Mouse (Mus musculus): ENCODE data around the gene Ube2z. TPM values are rescaled to one million over a fixed set of nuclear protein-coding genes. Genes with fewer than 3 reads are reported as not detected.

Ube2z gene
- polyA plus RNA-seq, 1 experiment from 2014 or later = 29.1 TPM

DNA sequence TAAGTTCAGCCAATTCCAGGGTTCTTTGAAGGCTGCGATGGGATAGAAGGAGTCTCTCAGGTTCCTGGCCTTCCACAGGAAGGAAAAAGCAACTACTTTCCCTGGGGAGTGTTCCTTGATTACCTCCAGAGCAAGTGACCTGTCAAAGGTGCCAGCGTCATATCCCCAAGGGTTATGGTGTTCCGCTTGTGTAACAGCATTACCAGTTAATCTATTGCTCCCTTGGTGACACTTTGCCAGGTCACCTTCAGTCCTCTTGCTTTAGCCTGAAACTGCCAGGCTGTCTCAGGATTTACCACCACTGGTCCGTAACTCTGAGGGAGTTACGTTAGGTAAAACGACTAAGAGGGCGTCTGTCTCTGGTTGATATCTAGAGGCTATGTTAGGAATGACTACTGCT is 5.2 kb upstream of the Ube2z start:
- ATAC-seq (replicated peaks; ENCODE audit: extremely low read depth, insufficient read depth, low FRiP score) = no peak
- Histone ChIP-seq H3K27me3 (ENCODE audit: control insufficient read depth, insufficient read depth, low read length) (no peaks in the 10 kb centered on the region), H3K9me3 (replicated peaks; ENCODE audit: control insufficient read depth, low read length) (no peaks in the 10 kb centered on the region), H3K9ac (ENCODE audit: low read length) (no peak overlapping the region), H3K36me3 (ENCODE audit: control insufficient read depth, insufficient read depth) (peaks cover 17% of the 10 kb centered on the region), H3K4me2 (ENCODE audit: low read depth, low read length) (no peak overlapping the region), H3K27ac (ENCODE audit: low read length) (no peak overlapping the region), H3K4me3 (ENCODE audit: low read length) (no peak overlapping the region), H3K4me1 (ENCODE audit: control insufficient read depth, insufficient read depth, low read length) (peaks cover 12% of the 10 kb centered on the region)
- WGBS = 82% methylated on average over 7 of the region's 7 CpGs

DNA sequence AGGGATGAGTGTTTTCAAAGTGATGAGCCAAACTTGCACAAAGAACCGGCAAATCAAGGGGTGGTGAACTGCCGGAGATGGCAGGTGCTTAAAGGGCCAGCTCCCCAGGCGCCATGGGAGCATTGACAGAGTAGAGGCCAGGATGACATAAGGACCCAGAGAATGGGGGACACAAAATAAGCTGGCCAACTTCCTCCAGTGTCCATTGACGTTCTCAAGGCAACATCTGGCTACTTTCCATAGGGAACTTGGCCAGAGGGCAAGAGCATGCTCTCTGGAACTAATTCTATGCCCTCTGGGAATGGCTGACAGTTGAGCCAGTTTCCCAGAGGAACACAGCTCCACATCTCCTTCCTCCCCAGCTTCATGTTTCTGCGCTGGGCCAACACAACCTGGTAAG is 3.0 kb upstream of the Ube2z start:
- Histone ChIP-seq H3K9ac (ENCODE audit: low read length) (no peak overlapping the region), H3K27ac (ENCODE audit: low read length) (no peak overlapping the region), H3K36me3 (ENCODE audit: control insufficient read depth, insufficient read depth) (peaks cover 16% of the 10 kb centered on the region), H3K4me1 (ENCODE audit: control insufficient read depth, insufficient read depth, low read length) (peaks cover 16% of the 10 kb centered on the region), H3K4me3 (ENCODE audit: low read length) (no peak overlapping the region), H3K9me3 (replicated peaks; ENCODE audit: control insufficient read depth, low read length) (no peaks in the 10 kb centered on the region), H3K27me3 (ENCODE audit: control insufficient read depth, insufficient read depth, low read length) (no peaks in the 10 kb centered on the region), H3K4me2 (ENCODE audit: low read depth, low read length) (no peak overlapping the region)
- ATAC-seq (replicated peaks; ENCODE audit: extremely low read depth, insufficient read depth, low FRiP score) = no peak
- 68% methylated on average over 5 of the region's 5 CpGs for WGBS

DNA sequence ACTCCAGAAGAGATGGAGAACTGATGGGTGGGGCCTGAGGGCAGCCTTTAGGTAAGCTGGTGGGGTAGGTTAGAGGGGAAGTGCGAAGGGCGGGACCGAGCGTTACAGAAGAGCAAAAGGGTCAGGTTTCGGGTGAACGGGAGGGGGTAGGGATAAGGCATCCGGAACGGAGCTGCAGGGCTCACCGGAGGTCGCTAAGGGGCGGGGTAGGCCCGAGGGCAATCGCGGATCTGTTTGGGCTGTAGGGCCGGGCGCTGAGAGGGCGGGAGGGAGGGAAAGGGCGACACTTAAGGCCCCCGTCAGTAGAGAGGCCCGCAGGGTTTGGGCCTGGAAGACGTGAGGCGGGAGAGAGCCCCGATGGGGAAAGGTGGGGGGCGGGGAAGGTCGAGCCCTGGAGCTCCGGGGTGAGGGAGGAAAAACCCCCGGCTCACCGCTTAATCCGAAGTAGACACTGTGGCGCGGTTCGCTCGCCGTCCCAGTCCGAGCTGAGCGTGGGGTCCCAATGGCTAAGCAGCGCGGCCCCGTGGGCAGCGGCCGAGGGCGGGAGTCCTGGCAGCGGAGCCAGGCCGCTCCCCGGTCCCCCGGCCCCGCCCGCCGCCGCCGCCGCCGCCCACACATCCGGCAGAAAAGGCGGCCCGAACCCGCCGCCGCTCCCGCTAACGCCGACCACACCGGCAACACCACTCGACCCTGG is 520 bp downstream of the Ube2z start:
- peak overlapping the region; percentile 91 for H3K9ac ChIP-seq (ENCODE audit: low read length)
- ATAC-seq (replicated peaks; ENCODE audit: extremely low read depth, insufficient read depth, low FRiP score) = peak; percentile 30
- peaks cover 15% of the 10 kb centered on the region for H3K36me3 ChIP-seq (ENCODE audit: control insufficient read depth, insufficient read depth)
- WGBS = under 1% methylated on average over 54 of the region's 64 CpGs
- H3K4me3 ChIP-seq (ENCODE audit: low read length) = peak overlapping the region; percentile 89
- H3K27me3 ChIP-seq (ENCODE audit: control insufficient read depth, insufficient read depth, low read length) = no peaks in the 10 kb centered on the region
- H3K4me1 ChIP-seq (ENCODE audit: control insufficient read depth, insufficient read depth, low read length) = peaks cover 19% of the 10 kb centered on the region
- peak overlapping the region; percentile 67 for H3K27ac ChIP-seq (ENCODE audit: low read length)
- H3K9me3 ChIP-seq (replicated peaks; ENCODE audit: control insufficient read depth, low read length) = no peaks in the 10 kb centered on the region
- peak overlapping the region; percentile 76 for H3K4me2 ChIP-seq (ENCODE audit: low read depth, low read length)

DNA sequence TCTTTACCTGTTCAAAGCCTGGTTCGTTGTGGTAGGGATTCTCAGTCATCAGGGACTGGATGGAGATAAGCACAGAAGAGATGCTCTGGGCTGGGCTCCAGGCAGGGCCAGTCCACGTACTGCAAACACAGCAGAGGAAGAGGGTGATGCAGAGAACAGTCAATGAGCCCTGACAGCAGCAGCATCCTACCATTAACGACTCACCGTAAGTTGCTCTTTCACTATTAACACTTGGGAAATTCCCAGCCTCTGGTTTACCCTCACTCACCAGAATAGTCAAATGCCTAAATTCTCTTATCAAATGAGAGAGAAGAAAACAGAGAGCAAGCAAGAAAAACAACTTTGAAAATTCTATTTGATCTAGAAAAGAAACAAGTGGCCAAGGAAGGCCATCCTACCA is 6.9 kb downstream of the Ube2z start:
- no peak for ATAC-seq (replicated peaks; ENCODE audit: extremely low read depth, insufficient read depth, low FRiP score)
- peaks cover 40% of the 10 kb centered on the region for H3K36me3 ChIP-seq (ENCODE audit: control insufficient read depth, insufficient read depth)
- WGBS = 85% methylated on average over 4 of the region's 4 CpGs
- H3K9ac ChIP-seq (ENCODE audit: low read length) = no peak overlapping the region
- peaks cover 6% of the 10 kb centered on the region; the same call in 1 of the 2 replicates for H3K4me1 ChIP-seq (ENCODE audit: control insufficient read depth, insufficient read depth, low read length)
- no peak overlapping the region for H3K4me3 ChIP-seq (ENCODE audit: low read length)
- H3K4me2 ChIP-seq (ENCODE audit: low read depth, low read length) = no peak overlapping the region
- H3K27ac ChIP-seq (ENCODE audit: low read length) = no peak overlapping the region
- H3K9me3 ChIP-seq (replicated peaks; ENCODE audit: control insufficient read depth, low read length) = no peaks in the 10 kb centered on the region
- H3K27me3 ChIP-seq (ENCODE audit: control insufficient read depth, insufficient read depth, low read length) = no peaks in the 10 kb centered on the region

DNA sequence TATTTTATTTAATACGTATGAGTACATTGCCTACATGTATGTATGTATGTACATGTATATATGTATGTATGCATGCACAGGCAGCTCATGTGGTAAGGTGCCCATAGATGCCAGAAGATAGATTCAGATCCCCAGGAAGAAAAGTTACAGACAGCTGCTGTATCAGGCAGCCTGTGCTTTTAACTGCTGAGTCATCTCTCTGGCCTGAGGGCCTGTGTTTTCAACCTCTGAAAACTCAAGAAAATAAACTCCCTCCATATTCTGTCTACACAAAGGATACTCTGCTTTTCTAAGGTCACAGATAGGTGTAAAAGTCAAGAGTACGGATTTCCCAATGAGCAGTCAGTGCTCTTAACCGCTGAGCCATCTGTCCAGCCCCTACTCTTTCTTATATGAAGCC is 14.3 kb downstream of the Ube2z start:
- Histone ChIP-seq H3K4me3 (ENCODE audit: low read length) (no peak overlapping the region), H3K27ac (ENCODE audit: low read length) (no peak overlapping the region), H3K4me1 (ENCODE audit: control insufficient read depth, insufficient read depth, low read length) (no peaks in the 10 kb centered on the region), H3K4me2 (ENCODE audit: low read depth, low read length) (no peak overlapping the region), H3K9me3 (replicated peaks; ENCODE audit: control insufficient read depth, low read length) (no peaks in the 10 kb centered on the region), H3K9ac (ENCODE audit: low read length) (no peak overlapping the region), H3K36me3 (ENCODE audit: control insufficient read depth, insufficient read depth) (peaks cover 58% of the 10 kb centered on the region), H3K27me3 (ENCODE audit: control insufficient read depth, insufficient read depth, low read length) (no peaks in the 10 kb centered on the region)
- 96% methylated on average over 3 of the region's 3 CpGs for WGBS
- ATAC-seq (replicated peaks; ENCODE audit: extremely low read depth, insufficient read depth, low FRiP score) = no peak

DNA sequence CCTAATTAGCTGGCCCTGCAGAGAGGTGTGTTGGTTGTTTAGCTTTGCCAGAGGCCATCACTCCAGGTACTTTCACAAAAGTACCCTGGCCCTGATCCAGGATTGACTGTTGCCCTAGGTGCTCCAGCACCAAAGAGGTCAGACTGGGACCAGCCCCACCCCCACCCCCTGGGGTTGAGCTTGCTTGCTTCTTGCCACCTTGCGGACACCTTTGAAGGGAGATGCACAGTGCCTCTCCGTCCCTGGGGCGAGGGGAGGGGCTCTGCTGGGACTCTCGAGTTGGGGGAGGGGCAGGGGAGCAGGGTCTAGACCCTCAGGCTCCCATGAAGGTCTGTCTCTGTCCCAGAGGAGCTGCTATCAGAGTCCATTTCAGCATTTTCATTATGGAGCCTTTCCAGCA is 15.2 kb downstream of the Ube2z start:
- H3K4me3 ChIP-seq (ENCODE audit: low read length) = no peak overlapping the region
- H3K9ac ChIP-seq (ENCODE audit: low read length) = no peak overlapping the region
- peaks cover 54% of the 10 kb centered on the region for H3K36me3 ChIP-seq (ENCODE audit: control insufficient read depth, insufficient read depth)
- no peaks in the 10 kb centered on the region for H3K4me1 ChIP-seq (ENCODE audit: control insufficient read depth, insufficient read depth, low read length)
- WGBS = 78% methylated on average over 4 of the region's 4 CpGs
- H3K27me3 ChIP-seq (ENCODE audit: control insufficient read depth, insufficient read depth, low read length) = no peaks in the 10 kb centered on the region
- no peak for ATAC-seq (replicated peaks; ENCODE audit: extremely low read depth, insufficient read depth, low FRiP score)
- H3K9me3 ChIP-seq (replicated peaks; ENCODE audit: control insufficient read depth, low read length) = no peaks in the 10 kb centered on the region
- no peak overlapping the region for H3K4me2 ChIP-seq (ENCODE audit: low read depth, low read length)
- H3K27ac ChIP-seq (ENCODE audit: low read length) = no peak overlapping the region

DNA sequence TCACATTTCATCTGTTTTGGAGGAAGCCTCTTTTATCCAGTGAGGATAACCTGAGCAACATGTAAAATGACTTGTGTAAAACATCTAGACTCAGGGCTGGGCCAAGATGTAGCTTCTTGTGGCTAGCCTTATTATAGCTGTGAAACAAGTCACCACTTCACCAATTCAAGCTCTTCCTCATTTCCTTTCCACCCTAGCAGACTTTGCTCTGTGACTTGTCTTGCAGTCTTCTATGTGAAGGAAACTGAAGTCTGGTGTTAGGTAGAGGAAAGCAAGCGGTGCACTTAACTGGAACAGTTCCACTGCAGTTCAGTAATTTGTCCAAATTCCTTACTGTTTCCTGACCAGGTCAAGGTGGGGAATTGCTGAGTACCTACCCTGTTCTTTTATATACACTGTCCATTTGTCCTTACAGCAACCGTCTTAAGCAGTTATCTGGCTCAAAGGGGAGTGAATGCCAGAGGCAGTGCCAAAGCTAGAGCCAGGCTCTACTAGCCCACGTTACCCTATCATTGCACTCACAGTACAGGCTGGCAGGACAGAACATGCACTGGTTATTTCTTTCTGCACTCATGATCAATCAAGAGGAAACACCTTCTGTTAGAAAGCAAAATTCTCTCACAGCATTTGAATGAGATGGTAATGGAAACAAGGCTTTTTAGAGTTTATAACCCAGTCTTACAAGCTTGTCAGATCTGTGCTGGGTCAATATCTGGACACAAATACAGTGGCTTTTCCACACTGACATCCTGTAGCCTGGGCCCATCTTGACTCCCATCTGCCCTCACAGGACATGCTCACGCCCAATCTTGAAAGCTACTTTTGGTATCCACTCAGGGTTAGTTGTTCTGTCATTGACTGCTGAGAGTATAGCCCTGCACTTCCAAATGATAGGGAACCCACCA is 17.5 kb downstream of the Ube2z start:
- Histone ChIP-seq H3K36me3 (ENCODE audit: control insufficient read depth, insufficient read depth) (peaks cover 49% of the 10 kb centered on the region), H3K9ac (ENCODE audit: low read length) (no peak overlapping the region), H3K27me3 (ENCODE audit: control insufficient read depth, insufficient read depth, low read length) (no peaks in the 10 kb centered on the region), H3K27ac (ENCODE audit: low read length) (no peak overlapping the region), H3K4me3 (ENCODE audit: low read length) (no peak overlapping the region), H3K4me1 (ENCODE audit: control insufficient read depth, insufficient read depth, low read length) (no peaks in the 10 kb centered on the region), H3K4me2 (ENCODE audit: low read depth, low read length) (no peak overlapping the region), H3K9me3 (replicated peaks; ENCODE audit: control insufficient read depth, low read length) (no peaks in the 10 kb centered on the region)
- no peak for ATAC-seq (replicated peaks; ENCODE audit: extremely low read depth, insufficient read depth, low FRiP score)
- 78% methylated on average over 4 of the region's 4 CpGs for WGBS

DNA sequence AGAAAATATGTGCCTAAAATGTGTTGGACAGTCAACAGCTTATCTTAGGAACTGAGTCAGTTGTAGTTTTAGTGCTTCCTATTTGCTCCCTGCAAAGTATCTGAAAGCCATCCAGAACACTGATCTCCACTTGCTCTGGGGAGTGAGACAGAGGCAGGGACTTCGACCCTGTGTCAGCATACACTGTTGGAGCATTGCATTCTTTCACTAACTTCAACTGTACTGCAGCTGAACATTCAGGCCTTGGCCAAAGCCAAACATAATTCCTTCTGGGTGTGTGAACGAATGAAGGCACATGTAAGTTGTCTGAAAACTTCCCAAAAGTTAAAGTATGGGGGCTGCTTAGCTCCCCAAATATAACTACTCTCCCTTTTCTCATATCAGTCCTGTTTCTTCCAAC is 18.4 kb downstream of the Ube2z start:
- Histone ChIP-seq H3K4me1 (ENCODE audit: control insufficient read depth, insufficient read depth, low read length) (no peaks in the 10 kb centered on the region), H3K4me3 (ENCODE audit: low read length) (no peak overlapping the region), H3K27me3 (ENCODE audit: control insufficient read depth, insufficient read depth, low read length) (no peaks in the 10 kb centered on the region), H3K4me2 (ENCODE audit: low read depth, low read length) (no peak overlapping the region), H3K27ac (ENCODE audit: low read length) (no peak overlapping the region), H3K9me3 (replicated peaks; ENCODE audit: control insufficient read depth, low read length) (no peaks in the 10 kb centered on the region), H3K36me3 (ENCODE audit: control insufficient read depth, insufficient read depth) (peaks cover 44% of the 10 kb centered on the region), H3K9ac (ENCODE audit: low read length) (no peak overlapping the region)
- no peak for ATAC-seq (replicated peaks; ENCODE audit: extremely low read depth, insufficient read depth, low FRiP score)
- 79% methylated on average over 2 of the region's 2 CpGs for WGBS

DNA sequence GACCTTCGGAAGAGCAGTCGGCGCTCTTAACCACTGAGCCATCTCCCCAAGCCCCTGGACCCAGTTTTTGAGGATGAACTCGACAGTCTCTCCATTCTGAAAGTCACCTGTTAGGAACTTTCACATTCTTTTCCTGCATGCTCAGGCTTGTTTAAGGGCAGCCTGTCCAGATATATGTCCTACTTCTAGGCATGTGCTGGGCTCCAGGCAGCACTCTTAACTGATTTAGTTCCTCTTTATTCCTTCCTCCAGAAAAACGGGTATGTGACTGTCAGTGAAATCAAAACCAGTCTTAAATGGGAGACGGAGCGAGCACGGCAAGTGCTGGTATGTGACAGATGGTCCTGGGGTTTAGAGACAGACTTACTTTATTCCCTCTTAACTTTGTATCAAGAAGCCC is 19.2 kb downstream of the Ube2z start:
- Histone ChIP-seq H3K4me1 (ENCODE audit: control insufficient read depth, insufficient read depth, low read length) (no peaks in the 10 kb centered on the region), H3K36me3 (ENCODE audit: control insufficient read depth, insufficient read depth) (peaks cover 38% of the 10 kb centered on the region), H3K9ac (ENCODE audit: low read length) (no peak overlapping the region), H3K4me2 (ENCODE audit: low read depth, low read length) (no peak overlapping the region), H3K27ac (ENCODE audit: low read length) (no peak overlapping the region), H3K4me3 (ENCODE audit: low read length) (no peak overlapping the region), H3K27me3 (ENCODE audit: control insufficient read depth, insufficient read depth, low read length) (no peaks in the 10 kb centered on the region), H3K9me3 (replicated peaks; ENCODE audit: control insufficient read depth, low read length) (no peaks in the 10 kb centered on the region)
- 83% methylated on average over 8 of the region's 8 CpGs for WGBS
- no peak for ATAC-seq (replicated peaks; ENCODE audit: extremely low read depth, insufficient read depth, low FRiP score)

Measured in heart, embryonic 16.5 days (tissue).